Mouse (Mus musculus) limb, embryonic 13.5 days (tissue): Measurements from ENCODE around the gene Lrrc71. TPM values are rescaled to one million over a fixed set of nuclear protein-coding genes. Genes with fewer than 3 reads are reported as not detected.

Experiments
- ATAC-seq: fragments of 200-750 bp; cut with Nextera tagmentation; 2 replicates; pipeline ENCODE4 v1.8.0; 2017; ENCODE audit warnings: low read depth, moderate number of reproducible peaks, moderate TSS enrichment; ENCODE audit not compliant: low FRiP score
- H3K27ac ChIP-seq: fragments of 300-500 bp; sonication (generic); 2 replicates; pipeline ENCODE4 v1.5.1; 2015; ENCODE audit warnings: inconsistent platforms, mild to moderate bottlenecking, moderate library complexity
- H3K27me3 ChIP-seq: fragments of 300-500 bp; sonication (generic); 2 replicates; pipeline ENCODE4 v1.6.1; 2015; ENCODE audit warnings: mild to moderate bottlenecking, inconsistent platforms
- H3K36me3 ChIP-seq: fragments of 300-500 bp; sonication (generic); 2 replicates; pipeline ENCODE4 v1.6.1; 2015; ENCODE audit warnings: inconsistent platforms, mild to moderate bottlenecking, moderate library complexity
- H3K4me1 ChIP-seq: fragments of 300-500 bp; sonication (generic); 2 replicates; pipeline ENCODE4 v1.6.1; 2015; ENCODE audit warnings: inconsistent platforms
- H3K4me2 ChIP-seq: fragments of 300-500 bp; sonication (generic); replicated peaks from 2 replicates; pipeline ENCODE4 v1.6.1; 2015; ENCODE audit warnings: inconsistent platforms, mild to moderate bottlenecking, moderate library complexity
- H3K4me3 ChIP-seq: fragments of 300-500 bp; sonication (generic); 2 replicates; pipeline ENCODE4 v1.5.1; 2015; ENCODE audit warnings: moderate library complexity, mild to moderate bottlenecking, inconsistent platforms
- H3K9ac ChIP-seq: fragments of 300-500 bp; sonication (generic); 2 replicates; pipeline ENCODE4 v1.6.1; 2015; ENCODE audit warnings: mild to moderate bottlenecking, inconsistent platforms
- H3K9me3 ChIP-seq: fragments of 300-500 bp; sonication (generic); 2 replicates; pipeline ENCODE4 v1.6.1; 2016; ENCODE audit warnings: inconsistent platforms
- WGBS: fragments of 180-500 bp; shearing (Covaris S2); methylation state at CpG from one replicate; pipeline ENCODE4 v1.1.7; 2015; 5-methylcytosine and 5-hydroxymethylcytosine counted together
- polyA plus RNA-seq: library from polyadenylated mRNA; unstranded; fragments of >200 nt; fragmentation: Nextera tagmentation; extraction: Ambion mirVana; gene quantifications from 2 replicates; pipeline ENCODE4 v1.2.1, GENCODE M21; 2015

The Lrrc71 gene
- polyA plus RNA-seq, 1 experiment from 2014 or later, result 0.61 TPM

- no peak overlapping the region for H3K27ac ChIP-seq
- H3K4me3 ChIP-seq, result no peak overlapping the region
- 59% methylated on average over 6 of the region's 6 CpGs for WGBS
- H3K9ac ChIP-seq, result no peak overlapping the region
- no peak overlapping the region for H3K4me2 ChIP-seq
- no peaks in the 10 kb centered on the region for H3K9me3 ChIP-seq
- H3K36me3 ChIP-seq, result no peaks in the 10 kb centered on the region
- peaks cover 32% of the 10 kb centered on the region for H3K27me3 ChIP-seq
- H3K4me1 ChIP-seq, result peaks cover 23% of the 10 kb centered on the region
- no peak for ATAC-seq
These were observed 22.7 kb upstream of the Lrrc71 start for GRCm38 (mm10) chr3:87771088-87771487.

GRCm38 (mm10) chr3:87770280-87770679 is 21.9 kb upstream of the Lrrc71 start:
- Histone ChIP-seq H3K36me3 (no peaks in the 10 kb centered on the region), H3K9me3 (no peaks in the 10 kb centered on the region), H3K27ac (no peak overlapping the region), H3K9ac (no peak overlapping the region), H3K27me3 (peaks cover 25% of the 10 kb centered on the region), H3K4me3 (no peak overlapping the region), H3K4me1 (peaks cover 31% of the 10 kb centered on the region), H3K4me2 (no peak overlapping the region)
- 0% methylated on average over 4 of the region's 4 CpGs for WGBS
- no peak for ATAC-seq

GRCm38 (mm10) chr3:87769506-87769905 is 21.1 kb upstream of the Lrrc71 start:
- H3K4me2 ChIP-seq, result no peak overlapping the region
- WGBS, result 71% methylated on average over 8 of the region's 8 CpGs
- ATAC-seq, result no peak
- no peak overlapping the region for H3K4me3 ChIP-seq
- H3K27me3 ChIP-seq, result peaks cover 23% of the 10 kb centered on the region
- peaks cover 38% of the 10 kb centered on the region for H3K4me1 ChIP-seq
- H3K27ac ChIP-seq, result no peak overlapping the region
- H3K9me3 ChIP-seq, result no peaks in the 10 kb centered on the region
- H3K36me3 ChIP-seq, result no peaks in the 10 kb centered on the region
- H3K9ac ChIP-seq, result no peak overlapping the region

GRCm38 (mm10) chr3:87768844-87769243 is 20.4 kb upstream of the Lrrc71 start:
- Histone ChIP-seq H3K4me3 (peak overlapping the region; percentile 52), H3K9me3 (no peaks in the 10 kb centered on the region), H3K4me1 (peaks cover 45% of the 10 kb centered on the region), H3K36me3 (no peaks in the 10 kb centered on the region), H3K4me2 (peak overlapping the region; percentile 70), H3K27me3 (peaks cover 22% of the 10 kb centered on the region), H3K27ac (peak overlapping the region; percentile 17; the same call in 1 of the 2 replicates), H3K9ac (peak overlapping the region; percentile 65)
- ATAC-seq, result peak; percentile 49
- under 1% methylated on average over 37 of the region's 37 CpGs for WGBS

GRCm38 (mm10) chr3:87768431-87768830 is 20.0 kb upstream of the Lrrc71 start:
- WGBS, result 42% methylated on average over 6 of the region's 6 CpGs
- H3K36me3 ChIP-seq, result no peaks in the 10 kb centered on the region
- H3K4me2 ChIP-seq, result peak overlapping the region; percentile 70
- peak overlapping the region; percentile 52 for H3K4me3 ChIP-seq
- H3K4me1 ChIP-seq, result peaks cover 49% of the 10 kb centered on the region
- H3K27me3 ChIP-seq, result peaks cover 22% of the 10 kb centered on the region
- peak overlapping the region; percentile 17; the same call in 1 of the 2 replicates for H3K27ac ChIP-seq
- H3K9me3 ChIP-seq, result no peaks in the 10 kb centered on the region
- H3K9ac ChIP-seq, result peak overlapping the region; percentile 65
- no peak for ATAC-seq

- H3K4me2 ChIP-seq, result peak overlapping the region; percentile 70
- WGBS, result 70% methylated on average over 8 of the region's 8 CpGs
- peak overlapping the region; percentile 52 for H3K4me3 ChIP-seq
- peak overlapping the region; percentile 17; the same call in 1 of the 2 replicates for H3K27ac ChIP-seq
- H3K27me3 ChIP-seq, result peaks cover 22% of the 10 kb centered on the region
- H3K4me1 ChIP-seq, result peaks cover 56% of the 10 kb centered on the region
- ATAC-seq, result no peak
- H3K36me3 ChIP-seq, result no peaks in the 10 kb centered on the region
- no peaks in the 10 kb centered on the region for H3K9me3 ChIP-seq
- H3K9ac ChIP-seq, result peak overlapping the region; percentile 65
These were observed 19.3 kb upstream of the Lrrc71 start for GRCm38 (mm10) chr3:87767764-87768163.

GRCm38 (mm10) chr3:87766284-87766667 is 17.9 kb upstream of the Lrrc71 start:
- H3K4me1 ChIP-seq, result peaks cover 71% of the 10 kb centered on the region
- no peak overlapping the region for H3K9ac ChIP-seq
- H3K27me3 ChIP-seq, result 0 out of 2 replicates have a peak, but pooled peaks cover 12% of the 10 kb centered on the region
- WGBS, result 77% methylated on average over 3 of the region's 3 CpGs
- no peak overlapping the region for H3K4me3 ChIP-seq
- no peaks in the 10 kb centered on the region for H3K9me3 ChIP-seq
- H3K36me3 ChIP-seq, result no peaks in the 10 kb centered on the region
- no peak for ATAC-seq
- no peak overlapping the region for H3K4me2 ChIP-seq
- H3K27ac ChIP-seq, result no peak overlapping the region

- H3K4me1 ChIP-seq, result peaks cover 73% of the 10 kb centered on the region
- no peak overlapping the region for H3K9ac ChIP-seq
- no peak overlapping the region for H3K4me3 ChIP-seq
- H3K9me3 ChIP-seq, result no peaks in the 10 kb centered on the region
- no peaks in the 10 kb centered on the region for H3K36me3 ChIP-seq
- WGBS, result 63% methylated on average over 5 of the region's 5 CpGs
- peak overlapping the region; percentile 56 for H3K4me2 ChIP-seq
- 0 out of 2 replicates have a peak, but pooled peaks cover 9% of the 10 kb centered on the region for H3K27me3 ChIP-seq
- peak overlapping the region; percentile 92; the same call in 1 of the 2 replicates for H3K27ac ChIP-seq
- ATAC-seq, result no peak
These were observed 17.3 kb upstream of the Lrrc71 start for GRCm38 (mm10) chr3:87765631-87766283.

- H3K27ac ChIP-seq, result peak overlapping the region; percentile 92
- H3K27me3 ChIP-seq, result 0 out of 2 replicates have a peak, but pooled peaks cover 6% of the 10 kb centered on the region
- peak overlapping the region; percentile 36 for H3K9ac ChIP-seq
- peak overlapping the region; percentile 56 for H3K4me2 ChIP-seq
- H3K4me1 ChIP-seq, result peaks cover 73% of the 10 kb centered on the region
- H3K9me3 ChIP-seq, result no peaks in the 10 kb centered on the region
- no peak for ATAC-seq
- WGBS, result 13% methylated on average over 10 of the region's 10 CpGs
- no peaks in the 10 kb centered on the region for H3K36me3 ChIP-seq
- no peak overlapping the region for H3K4me3 ChIP-seq
These were observed 16.7 kb upstream of the Lrrc71 start for GRCm38 (mm10) chr3:87765091-87765490.

GRCm38 (mm10) chr3:87764506-87764905 is 16.1 kb upstream of the Lrrc71 start:
- 20% methylated on average over 10 of the region's 10 CpGs for WGBS
- H3K36me3 ChIP-seq, result no peaks in the 10 kb centered on the region
- peak overlapping the region; percentile 36; the same call in 1 of the 2 replicates for H3K9ac ChIP-seq
- H3K4me3 ChIP-seq, result peak overlapping the region; percentile 24; the same call in 1 of the 2 replicates
- no peak for ATAC-seq
- 0 out of 2 replicates have a peak, but pooled peaks cover 5% of the 10 kb centered on the region for H3K27me3 ChIP-seq
- peak overlapping the region; percentile 56 for H3K4me2 ChIP-seq
- peaks cover 73% of the 10 kb centered on the region for H3K4me1 ChIP-seq
- peak overlapping the region; percentile 92 for H3K27ac ChIP-seq
- no peaks in the 10 kb centered on the region for H3K9me3 ChIP-seq

- 0 out of 2 replicates have a peak, but pooled peaks cover 3% of the 10 kb centered on the region for H3K27me3 ChIP-seq
- H3K4me3 ChIP-seq, result peak overlapping the region; percentile 24
- H3K4me2 ChIP-seq, result peak overlapping the region; percentile 56
- peak overlapping the region; percentile 19; the same call in 1 of the 2 replicates for H3K9ac ChIP-seq
- peak overlapping the region; percentile 92 for H3K27ac ChIP-seq
- peak; percentile 79 for ATAC-seq
- peaks cover 2% of the 10 kb centered on the region; the same call in 1 of the 2 replicates for H3K36me3 ChIP-seq
- H3K4me1 ChIP-seq, result peaks cover 76% of the 10 kb centered on the region
- no peaks in the 10 kb centered on the region for H3K9me3 ChIP-seq
- 10% methylated on average over 15 of the region's 15 CpGs for WGBS
These were observed 15.4 kb upstream of the Lrrc71 start for GRCm38 (mm10) chr3:87763683-87764289.

- Histone ChIP-seq H3K27me3 (0 out of 2 replicates have a peak, but pooled peaks cover 3% of the 10 kb centered on the region), H3K27ac (peak overlapping the region; percentile 92), H3K4me3 (0 out of 2 replicates have a peak overlapping the region, but pooled peaks have one; percentile 24), H3K4me1 (peaks cover 75% of the 10 kb centered on the region), H3K9ac (peak overlapping the region; percentile 19; the same call in 1 of the 2 replicates), H3K36me3 (peaks cover 2% of the 10 kb centered on the region; the same call in 1 of the 2 replicates), H3K4me2 (peak overlapping the region; percentile 56), H3K9me3 (no peaks in the 10 kb centered on the region)
- no peak for ATAC-seq
- 49% methylated on average over 4 of the region's 4 CpGs for WGBS
These were observed 14.8 kb upstream of the Lrrc71 start for GRCm38 (mm10) chr3:87763202-87763601.
